Mouse (Mus musculus): ENCODE results near the gene Tepsin. TPM values are rescaled to one million over a fixed set of nuclear protein-coding genes. Genes with fewer than 3 reads are reported as not detected.

Tepsin gene
- polyA plus RNA-seq, 1 experiment from 2014 or later = 20.6 TPM

- peaks cover 93% of the 10 kb centered on the region for H3K36me3 ChIP-seq
- WGBS = 88% methylated on average over 7 of the region's 7 CpGs
These were observed 26.7 kb downstream of the Tepsin start for GRCm38 (mm10) chr11:120071731-120072320.

DNA sequence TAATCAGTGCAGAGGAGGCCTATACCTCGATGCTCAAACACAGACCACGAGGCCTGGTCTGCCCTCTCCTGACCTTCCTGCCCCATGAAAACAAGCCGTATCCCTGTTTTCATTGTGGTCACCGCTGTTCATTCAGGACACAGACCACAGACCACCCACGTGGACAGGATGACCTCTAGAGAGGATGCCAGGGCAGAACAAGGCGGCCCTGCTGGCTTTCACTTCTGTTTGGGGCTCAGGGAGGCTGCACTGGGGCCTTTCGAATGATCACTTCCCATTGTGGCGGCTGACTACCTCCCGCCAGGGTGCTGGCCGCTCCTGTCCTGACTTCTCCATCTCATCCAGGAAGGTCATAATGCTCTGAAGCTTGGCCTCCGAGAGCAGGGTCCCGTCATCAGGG, 27.5 kb downstream of the Tepsin start:
- H3K4me1 ChIP-seq (replicated peaks) = peaks cover 20% of the 10 kb centered on the region
- ATAC-seq (ENCODE audit: low read depth) = no peak
- H3K9ac ChIP-seq = no peak overlapping the region
- H3K9me3 ChIP-seq = no peaks in the 10 kb centered on the region
- no peak overlapping the region for H3K4me2 ChIP-seq
- WGBS = 20% methylated on average over 12 of the region's 12 CpGs
- H3K4me3 ChIP-seq = no peak overlapping the region
- H3K27ac ChIP-seq (replicated peaks) = no peak overlapping the region
- H3K36me3 ChIP-seq = peaks cover 93% of the 10 kb centered on the region
- no peaks in the 10 kb centered on the region for H3K27me3 ChIP-seq

More at GRCm38 (mm10) chr11:120071731-120072320, 26.7 kb downstream of the Tepsin start:
- Histone ChIP-seq H3K4me3 (no peak overlapping the region), H3K9me3 (no peaks in the 10 kb centered on the region), H3K4me1 (replicated peaks) (peaks cover 20% of the 10 kb centered on the region), H3K4me2 (no peak overlapping the region), H3K27me3 (no peaks in the 10 kb centered on the region), H3K27ac (replicated peaks) (no peak overlapping the region), H3K9ac (no peak overlapping the region)
- ATAC-seq (ENCODE audit: low read depth) = no peak

DNA sequence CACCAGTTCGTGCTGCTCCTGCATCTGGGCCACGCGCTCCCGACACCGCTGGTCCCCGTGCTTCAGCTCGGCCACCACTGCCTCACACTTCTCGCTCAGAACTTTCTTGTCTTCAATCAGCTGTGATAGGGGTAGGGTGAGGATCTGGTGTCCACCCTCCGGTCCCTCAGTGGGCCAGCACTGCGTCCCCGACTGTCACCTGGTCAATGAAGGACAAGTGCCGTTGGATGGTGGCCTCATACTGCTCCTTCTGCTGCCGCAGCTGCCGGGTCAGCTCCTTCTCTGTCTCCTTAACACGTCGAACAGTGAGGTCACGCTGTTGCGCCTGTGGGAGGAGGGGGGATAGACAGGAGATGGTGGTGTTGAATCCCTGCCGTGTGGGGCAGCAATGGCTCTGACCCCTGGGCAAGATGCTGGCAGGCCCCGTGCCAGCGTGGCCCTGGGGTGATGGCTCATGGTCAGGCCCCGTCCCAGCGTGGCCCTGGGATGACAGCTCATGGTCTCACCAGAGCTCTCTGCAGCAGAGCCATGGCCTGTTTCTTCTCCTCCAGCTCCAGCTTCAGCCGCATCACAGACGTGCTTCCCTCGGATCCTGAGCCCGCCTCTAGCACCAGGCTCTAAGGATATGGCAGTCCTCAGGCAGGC, 28.1 kb downstream of the Tepsin start:
- H3K9ac ChIP-seq = no peak overlapping the region

DNA sequence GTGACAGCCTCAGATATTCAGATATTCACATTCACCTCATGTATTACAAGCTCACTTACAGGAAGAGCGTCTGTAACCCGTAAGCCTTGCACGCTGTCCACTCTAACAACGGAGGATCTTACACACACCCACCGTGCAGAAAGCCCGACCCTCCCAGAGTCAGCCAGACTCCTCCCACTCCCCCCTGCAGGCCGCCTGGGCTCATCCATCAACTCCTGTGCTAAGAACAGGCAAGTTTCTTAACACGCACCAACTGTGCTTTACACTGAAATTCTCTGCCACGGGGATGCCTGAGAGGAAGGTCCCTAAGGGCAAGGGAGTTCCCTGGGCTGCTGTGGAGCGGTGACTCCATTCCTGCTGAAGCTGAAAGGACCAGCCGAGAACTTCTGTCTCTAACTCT, 29.3 kb downstream of the Tepsin start:
- H3K4me3 ChIP-seq = no peak overlapping the region
- H3K4me1 ChIP-seq (replicated peaks) = peaks cover 8% of the 10 kb centered on the region
- H3K9me3 ChIP-seq = no peaks in the 10 kb centered on the region
- ATAC-seq (ENCODE audit: low read depth) = no peak
- no peak overlapping the region for H3K4me2 ChIP-seq
- 18% methylated on average over 11 of the region's 11 CpGs for WGBS
- H3K9ac ChIP-seq = no peak overlapping the region
- H3K27ac ChIP-seq (replicated peaks) = no peak overlapping the region
- H3K36me3 ChIP-seq = peaks cover 91% of the 10 kb centered on the region
- no peaks in the 10 kb centered on the region for H3K27me3 ChIP-seq

More for the DNA sequence above, 28.1 kb downstream of the Tepsin start:
- Histone ChIP-seq H3K4me2 (no peak overlapping the region), H3K4me1 (replicated peaks) (peaks cover 17% of the 10 kb centered on the region), H3K36me3 (peaks cover 91% of the 10 kb centered on the region), H3K9me3 (no peaks in the 10 kb centered on the region), H3K27me3 (no peaks in the 10 kb centered on the region), H3K4me3 (no peak overlapping the region), H3K27ac (replicated peaks) (no peak overlapping the region)
- ATAC-seq (ENCODE audit: low read depth) = no peak
- 83% methylated on average over 27 of the region's 27 CpGs for WGBS

DNA sequence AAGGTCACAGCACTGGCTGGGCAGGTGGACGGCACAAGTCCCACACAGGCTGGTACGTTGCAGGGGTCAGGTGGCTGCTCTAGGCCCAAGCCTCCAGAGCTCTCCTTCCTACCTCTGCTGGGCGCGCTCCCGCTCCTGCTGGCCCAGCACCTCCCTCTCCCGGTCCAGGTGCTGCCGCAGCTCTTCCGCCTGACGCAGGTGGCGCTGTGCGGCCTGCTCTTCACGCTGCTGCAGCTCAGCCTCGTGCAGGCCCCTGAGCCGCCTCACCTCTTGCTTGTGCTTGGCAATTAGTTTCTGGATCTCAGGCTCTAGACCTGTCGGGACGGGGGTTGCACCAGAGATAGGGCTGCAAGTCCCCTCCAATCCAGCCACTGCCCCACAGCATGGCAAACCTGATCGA, 30.7 kb downstream of the Tepsin start:
- Histone ChIP-seq H3K36me3 (peaks cover 93% of the 10 kb centered on the region), H3K9ac (no peak overlapping the region), H3K27ac (replicated peaks) (no peak overlapping the region), H3K9me3 (no peaks in the 10 kb centered on the region), H3K27me3 (no peaks in the 10 kb centered on the region), H3K4me1 (replicated peaks) (peaks cover 8% of the 10 kb centered on the region), H3K4me3 (no peak overlapping the region), H3K4me2 (no peak overlapping the region)
- ATAC-seq (ENCODE audit: low read depth) = no peak
- 57% methylated on average over 17 of the region's 17 CpGs for WGBS

DNA sequence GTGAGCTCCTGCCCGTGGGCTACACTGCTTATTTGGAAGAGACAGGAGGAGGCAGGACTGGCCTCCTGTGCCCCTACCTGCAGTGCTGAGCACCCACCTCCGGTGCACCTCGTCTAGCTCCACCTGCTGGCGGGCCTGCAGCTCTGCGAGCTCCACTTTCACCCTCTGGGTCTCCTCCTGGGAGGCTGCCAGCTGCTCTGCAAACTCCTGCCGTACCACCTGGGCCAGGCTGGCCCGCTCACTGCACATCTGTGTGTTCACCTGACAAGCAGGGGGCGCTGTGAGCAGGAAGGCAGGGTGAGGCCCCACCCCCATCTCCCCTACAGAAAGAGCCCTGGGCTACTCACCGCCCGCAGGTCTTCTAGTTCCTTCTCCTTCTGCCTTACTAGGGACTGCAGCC, 33.2 kb downstream of the Tepsin start:
- Histone ChIP-seq H3K4me3 (no peak overlapping the region), H3K4me2 (no peak overlapping the region), H3K36me3 (peaks cover 69% of the 10 kb centered on the region), H3K27ac (replicated peaks) (no peak overlapping the region), H3K9ac (no peak overlapping the region), H3K9me3 (no peaks in the 10 kb centered on the region), H3K4me1 (replicated peaks) (peaks cover 8% of the 10 kb centered on the region), H3K27me3 (no peaks in the 10 kb centered on the region)
- 33% methylated on average over 10 of the region's 10 CpGs for WGBS
- ATAC-seq (ENCODE audit: low read depth) = no peak; the same call in 1 of the 2 replicates

DNA sequence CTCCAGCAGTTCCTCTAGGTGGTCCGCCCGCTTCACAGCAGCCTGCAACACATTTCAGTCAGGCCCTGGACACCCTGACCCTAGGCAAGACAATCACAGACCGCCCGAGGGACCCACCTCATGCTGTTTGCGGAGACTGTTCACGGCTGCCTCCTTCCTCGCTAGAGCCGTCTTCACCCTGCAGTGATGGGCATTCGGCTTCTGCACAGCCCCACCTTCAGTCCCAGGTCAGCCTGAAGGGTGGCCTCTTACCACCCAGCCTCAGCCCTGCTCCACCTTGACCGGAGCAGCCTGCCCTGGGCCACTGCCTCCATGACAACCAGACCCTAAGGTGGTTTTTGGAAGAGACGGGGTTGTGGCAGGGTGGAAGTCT, 33.9 kb downstream of the Tepsin start:
- WGBS = 89% methylated on average over 11 of the region's 11 CpGs
- Histone ChIP-seq H3K9ac (no peak overlapping the region), H3K9me3 (no peaks in the 10 kb centered on the region), H3K4me3 (no peak overlapping the region), H3K4me1 (replicated peaks) (peaks cover 6% of the 10 kb centered on the region), H3K4me2 (no peak overlapping the region), H3K36me3 (peaks cover 63% of the 10 kb centered on the region), H3K27me3 (no peaks in the 10 kb centered on the region), H3K27ac (replicated peaks) (no peak overlapping the region)
- ATAC-seq (ENCODE audit: low read depth) = no peak

DNA sequence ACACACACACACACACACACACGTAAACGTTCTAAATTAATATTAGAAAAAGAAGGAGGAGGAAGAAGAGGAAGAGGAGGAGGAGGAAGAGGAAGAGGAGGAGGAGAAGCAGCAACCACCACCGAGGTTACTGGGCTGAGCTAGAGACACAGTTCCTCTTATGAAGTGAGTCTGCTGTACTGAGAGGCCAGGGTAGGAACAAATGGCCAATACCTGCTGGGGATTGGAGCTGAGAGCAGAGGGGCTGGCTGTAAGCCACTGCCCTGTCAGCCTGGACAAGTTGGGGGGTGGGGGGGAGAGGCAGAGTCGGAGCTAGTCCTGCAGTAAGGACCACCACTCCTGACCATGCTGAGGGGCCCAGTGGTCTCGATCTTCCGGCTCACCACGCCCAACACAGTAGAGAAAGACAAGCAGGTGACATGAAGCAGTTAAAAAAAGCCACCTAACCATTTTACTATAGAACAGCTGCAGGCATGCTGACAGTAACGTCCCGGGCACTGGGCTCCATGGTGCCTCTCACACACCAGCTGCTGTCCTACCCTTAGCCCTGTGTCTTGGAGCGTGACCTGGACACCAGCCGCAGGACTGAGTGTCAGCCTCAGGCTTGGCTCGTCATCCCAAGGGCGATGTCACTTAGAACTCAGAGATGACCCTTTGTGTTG, 34.4 kb downstream of the Tepsin start:
- 82% methylated on average over 13 of the region's 13 CpGs for WGBS

GRCm38 (mm10) chr11:120063326-120063725, 35.2 kb downstream of the Tepsin start:
- WGBS = 77% methylated on average over 5 of the region's 5 CpGs
- peaks cover 54% of the 10 kb centered on the region for H3K36me3 ChIP-seq

More for the DNA sequence above, 34.4 kb downstream of the Tepsin start:
- H3K27ac ChIP-seq (replicated peaks) = no peak overlapping the region
- H3K27me3 ChIP-seq = no peaks in the 10 kb centered on the region
- no peak overlapping the region for H3K4me3 ChIP-seq
- H3K36me3 ChIP-seq = peaks cover 59% of the 10 kb centered on the region
- H3K4me1 ChIP-seq (replicated peaks) = peaks cover 1% of the 10 kb centered on the region; the same call in 1 of the 2 replicates
- ATAC-seq (ENCODE audit: low read depth) = no peak
- H3K4me2 ChIP-seq = no peak overlapping the region
- H3K9me3 ChIP-seq = no peaks in the 10 kb centered on the region
- no peak overlapping the region for H3K9ac ChIP-seq

GRCm38 (mm10) chr11:120060634-120061033, 37.9 kb downstream of the Tepsin start:
- no peak overlapping the region for H3K4me3 ChIP-seq
- no peaks in the 10 kb centered on the region for H3K4me1 ChIP-seq (replicated peaks)
- no peak overlapping the region for H3K9ac ChIP-seq
- no peak overlapping the region for H3K4me2 ChIP-seq
- H3K27ac ChIP-seq (replicated peaks) = no peak overlapping the region
- H3K9me3 ChIP-seq = no peaks in the 10 kb centered on the region
- no peak for ATAC-seq (ENCODE audit: low read depth)
- WGBS = 84% methylated on average over 8 of the region's 8 CpGs
- H3K27me3 ChIP-seq = no peaks in the 10 kb centered on the region
- H3K36me3 ChIP-seq = peaks cover 29% of the 10 kb centered on the region

More at GRCm38 (mm10) chr11:120063326-120063725, 35.2 kb downstream of the Tepsin start:
- Histone ChIP-seq H3K27me3 (no peaks in the 10 kb centered on the region), H3K9ac (no peak overlapping the region), H3K27ac (replicated peaks) (no peak overlapping the region), H3K4me3 (no peak overlapping the region), H3K9me3 (no peaks in the 10 kb centered on the region), H3K4me1 (replicated peaks) (no peaks in the 10 kb centered on the region), H3K4me2 (no peak overlapping the region)
- no peak for ATAC-seq (ENCODE audit: low read depth)

DNA sequence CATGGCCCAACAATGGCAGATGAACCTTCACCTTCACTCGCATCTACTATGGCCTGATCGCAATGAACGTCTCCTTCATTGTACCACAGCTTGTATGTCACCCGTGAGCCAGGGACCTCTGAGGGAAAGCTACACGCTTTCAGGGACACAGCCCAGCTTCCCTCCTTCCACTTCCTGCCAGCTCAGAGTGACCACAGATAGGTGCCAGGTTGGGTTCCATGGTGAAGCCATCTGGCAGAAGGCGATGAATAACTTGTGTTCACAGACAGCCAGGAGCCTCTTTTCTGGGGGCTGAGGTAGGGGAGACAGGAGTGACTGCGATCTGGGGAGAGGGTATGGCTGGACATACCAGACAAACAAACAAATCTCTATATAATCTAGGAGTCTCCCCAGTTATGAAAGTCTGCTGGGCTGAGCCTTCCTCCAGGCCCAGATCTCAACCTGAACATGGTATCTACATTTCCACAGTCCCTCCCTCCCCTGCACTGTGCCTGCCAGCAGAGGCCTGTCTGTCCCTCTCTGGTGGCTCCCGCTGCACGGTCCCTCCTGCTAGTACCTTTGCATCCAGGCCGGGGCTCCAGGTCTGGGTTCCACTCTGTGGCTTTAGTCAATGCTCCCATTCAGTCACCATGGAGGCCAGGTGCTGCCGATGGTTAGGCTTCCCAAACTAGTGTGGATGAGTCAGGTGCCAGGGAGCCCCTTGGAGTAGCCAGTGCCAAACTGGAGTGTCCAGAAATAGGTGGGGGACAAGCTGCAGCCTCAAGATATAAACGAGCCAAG, 42.4 kb downstream of the Tepsin start:
- no peaks in the 10 kb centered on the region for H3K9me3 ChIP-seq
- H3K9ac ChIP-seq = no peak overlapping the region
- H3K4me3 ChIP-seq = no peak overlapping the region
- no peak for ATAC-seq (ENCODE audit: low read depth)
- H3K36me3 ChIP-seq = no peaks in the 10 kb centered on the region
- H3K4me2 ChIP-seq = no peak overlapping the region
- H3K27ac ChIP-seq (replicated peaks) = no peak overlapping the region
- H3K4me1 ChIP-seq (replicated peaks) = peaks cover 10% of the 10 kb centered on the region; the same call in 1 of the 2 replicates
- H3K27me3 ChIP-seq = no peaks in the 10 kb centered on the region
- 87% methylated on average over 12 of the region's 12 CpGs for WGBS

- no peak overlapping the region for H3K4me3 ChIP-seq
- no peak overlapping the region for H3K4me2 ChIP-seq
- no peak overlapping the region for H3K27ac ChIP-seq (replicated peaks)
- WGBS = 82% methylated on average over 4 of the region's 4 CpGs
- peaks cover 10% of the 10 kb centered on the region for H3K27me3 ChIP-seq
- ATAC-seq (ENCODE audit: low read depth) = no peak
- H3K36me3 ChIP-seq = no peaks in the 10 kb centered on the region
- no peak overlapping the region for H3K9ac ChIP-seq
- H3K9me3 ChIP-seq = no peaks in the 10 kb centered on the region
- peaks cover 17% of the 10 kb centered on the region for H3K4me1 ChIP-seq (replicated peaks)
These were observed 44.7 kb downstream of the Tepsin start for GRCm38 (mm10) chr11:120053846-120054245.
